ENCODE assay signal across 8 mouse cellular contexts in genomic region chr6:88981544-88981943, GRCm38 (mm10).
A peak's percentile ranks its signal among the peaks of the same experiment; 100 is the strongest.
DNase-seq lines count a peak whose midpoint lies in the region; ATAC-seq and TF ChIP-seq lines count a peak whose summit lies in the region.

No protein-coding gene starts in this region.

- peak overlapping the region; percentile 70 for H3K27ac ChIP-seq in embryonic facial prominence, embryonic 10.5 days (replicated peaks)
- peak overlapping the region; percentile 71 for H3K27ac ChIP-seq in hindbrain, embryonic 13.5 days
- H3K27ac ChIP-seq in midbrain, embryonic 14.5 days (replicated peaks; ENCODE audit: low read depth, low read length) = peak overlapping the region; percentile 88
- no peak overlapping the region for H3K27ac ChIP-seq in heart, adult 2 months

- no peaks in the 10 kb centered on the region for H3K9me3 ChIP-seq in embryonic facial prominence, embryonic 10.5 days
- H3K9me3 ChIP-seq in hindbrain, embryonic 13.5 days = no peaks in the 10 kb centered on the region
- no peaks in the 10 kb centered on the region for H3K9me3 ChIP-seq in midbrain, embryonic 14.5 days (ENCODE audit: control insufficient read depth, low read length)

- WGBS in embryonic facial prominence, embryonic 10.5 days = 7% methylated on average over 7 of the region's 7 CpGs
- 4% methylated on average over 7 of the region's 7 CpGs for WGBS in hindbrain, embryonic 13.5 days
- WGBS in midbrain, embryonic 14.5 days = 4% methylated on average over 7 of the region's 7 CpGs
- 61% methylated on average over 7 of the region's 7 CpGs for WGBS in heart, adult 2 months

- no peaks in the 10 kb centered on the region for H3K79me2 ChIP-seq in heart, adult 2 months (replicated peaks; ENCODE audit: control insufficient read depth, insufficient read depth, low read length)

- H3K4me3 ChIP-seq in embryonic facial prominence, embryonic 10.5 days = no peak overlapping the region
- no peak overlapping the region for H3K4me3 ChIP-seq in hindbrain, embryonic 13.5 days
- H3K4me3 ChIP-seq in midbrain, embryonic 14.5 days (replicated peaks; ENCODE audit: low read depth, low read length) = no peak overlapping the region
- no peak overlapping the region for H3K4me3 ChIP-seq in heart, adult 2 months

- H3K4me2 ChIP-seq in hindbrain, embryonic 13.5 days = no peak overlapping the region
- peak overlapping the region; percentile 12; the same call in 1 of the 2 replicates for H3K4me2 ChIP-seq in midbrain, embryonic 14.5 days (ENCODE audit: low read length)

- TF ChIP-seq EP300 in heart, adult 2 months (IDR thresholded peaks at IDR 0.05; ENCODE audit: insufficient read depth, low read depth, low read length) = no peak

- 0 out of 2 replicates have a peak overlapping the region, but pooled peaks have one; percentile 39 for H3K9ac ChIP-seq in hindbrain, embryonic 13.5 days
- H3K9ac ChIP-seq in midbrain, embryonic 14.5 days (replicated peaks; ENCODE audit: low read length) = peak overlapping the region; percentile 29; the same call in 1 of the 2 replicates
- H3K9ac ChIP-seq in heart, adult 2 months (ENCODE audit: low read depth, low read length) = no peak overlapping the region

- intact Hi-C loops in heart, adult 2 months (cut with DNase I) = loop anchor here (2.0 kb wide), 1 partner anchor 571 kb away; no protein-coding TSS in a partner anchor

- no peaks in the 10 kb centered on the region for H3K36me3 ChIP-seq in embryonic facial prominence, embryonic 10.5 days (replicated peaks)
- H3K36me3 ChIP-seq in hindbrain, embryonic 13.5 days = no peaks in the 10 kb centered on the region
- H3K36me3 ChIP-seq in midbrain, embryonic 14.5 days (ENCODE audit: control insufficient read depth, insufficient read depth, low read length) = no peaks in the 10 kb centered on the region
- H3K36me3 ChIP-seq in heart, adult 2 months (ENCODE audit: control insufficient read depth, insufficient read depth, low read length) = no peaks in the 10 kb centered on the region

- peak; percentile 16; the same call in 1 of the 2 replicates for ATAC-seq in hindbrain, embryonic 13.5 days (ENCODE audit: low FRiP score)
- ATAC-seq in midbrain, embryonic 14.5 days (ENCODE audit: low FRiP score, low TSS enrichment) = peak; percentile 29; the same call in 1 of the 2 replicates

- no peak for TF ChIP-seq CTCF in heart, adult 2 months (IDR thresholded peaks at IDR 0.05)

- peaks cover 24% of the 10 kb centered on the region for H3K27me3 ChIP-seq in embryonic facial prominence, embryonic 10.5 days (replicated peaks; ENCODE audit: low read depth, poor library complexity, severe bottlenecking)
- H3K27me3 ChIP-seq in hindbrain, embryonic 13.5 days = 0 out of 2 replicates have a peak, but pooled peaks cover 33% of the 10 kb centered on the region
- no peaks in the 10 kb centered on the region for H3K27me3 ChIP-seq in midbrain, embryonic 14.5 days (ENCODE audit: control insufficient read depth, insufficient read depth, low read length)
- H3K27me3 ChIP-seq in heart, adult 2 months (ENCODE audit: control insufficient read depth, insufficient read depth, low read length) = 0 out of 2 replicates have a peak, but pooled peaks cover 1% of the 10 kb centered on the region

- no peak for TF ChIP-seq POLR2A in heart, adult 2 months (IDR thresholded peaks at IDR 0.05; ENCODE audit: insufficient read depth, low read depth, low read length)

- peak; percentile 18 for DNase-seq in adrenal gland, adult 2 months
- DNase-seq in adrenal gland, adult (ENCODE audit: inconsistent age in 2 of 2, low spot score in 1 of 2) = no peak
- DNase-seq in embryonic facial prominence, embryonic 10.5 days (ENCODE audit: low spot score) = peak; percentile 38
- peak; percentile 76 for DNase-seq in midbrain, embryonic 14.5 days
- DNase-seq in layer of hippocampus, adult 11-12 months (ENCODE audit: low spot score) = no peak
- no peak for DNase-seq in gastrocnemius, adult 18-20 months (ENCODE audit: low spot score)
- no peak for DNase-seq in heart, adult 2 months

- H3K4me1 ChIP-seq in embryonic facial prominence, embryonic 10.5 days = peaks cover 47% of the 10 kb centered on the region
- H3K4me1 ChIP-seq in hindbrain, embryonic 13.5 days (replicated peaks) = peaks cover 60% of the 10 kb centered on the region
- peaks cover 54% of the 10 kb centered on the region for H3K4me1 ChIP-seq in midbrain, embryonic 14.5 days (ENCODE audit: control insufficient read depth, insufficient read depth, low read length)
- H3K4me1 ChIP-seq in heart, adult 2 months (ENCODE audit: control insufficient read depth, insufficient read depth, low read length) = no peaks in the 10 kb centered on the region

Comparison
In these comparisons a context has a peak if more than half of its experiments do, and no peak if none do; other contexts are left out.
1. DNase-seq: peak in adrenal gland, adult 2 months (single experiment), embryonic facial prominence, embryonic 10.5 days (single experiment) and midbrain, embryonic 14.5 days (single experiment); none in adrenal gland, adult (0 of 2), layer of hippocampus, adult 11-12 months (single experiment), gastrocnemius, adult 18-20 months (single experiment) and heart, adult 2 months (0 of 2).